Mouse (Mus musculus): ENCODE measurements at regions not wholly inside any gene's neighbourhood (a gene's known extent, or its start where the extent isn't known, plus 50 kb on each side); places are given as distances from the start of the nearest gene placed in this dataset.

DNA sequence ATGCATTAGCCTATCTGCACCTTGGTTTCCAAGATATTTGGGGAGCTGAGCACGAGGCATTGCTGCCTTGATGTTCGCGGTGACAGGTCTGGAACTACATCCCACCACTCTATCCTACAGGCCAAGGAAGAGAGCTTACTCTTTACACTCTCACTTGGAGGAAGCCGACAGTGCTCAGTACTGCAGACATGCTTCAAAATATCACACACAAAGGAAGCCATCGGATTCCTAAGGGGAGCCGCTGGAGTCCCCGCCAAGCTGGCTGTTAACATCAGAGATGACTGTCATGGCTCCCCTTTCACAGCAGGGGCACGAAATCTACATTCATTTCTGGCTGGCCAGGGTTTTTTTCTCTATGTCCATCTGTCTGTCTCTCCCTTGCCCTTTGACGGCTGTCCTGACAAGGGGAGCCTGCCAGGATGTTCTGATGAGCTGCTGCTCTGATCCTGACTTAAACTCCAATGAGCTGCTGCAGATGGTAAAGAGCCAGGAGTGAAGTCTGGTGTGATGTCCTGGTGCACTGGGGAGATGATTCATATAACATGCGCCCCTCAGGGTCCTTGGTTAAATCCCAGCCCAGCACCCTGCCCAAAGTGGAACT is 425.6 kb downstream of the Ccdc171 start:
- TF ChIP-seq GATA1 (IDR thresholded peaks at IDR 0.05; ENCODE audit: low read length) (no peak), TAL1 (IDR thresholded peaks at IDR 0.05; ENCODE audit: low read length) (no peak)
- no peaks in the 10 kb centered on the region for H3K9me3 ChIP-seq (ENCODE audit: control insufficient read depth, low read length)
- H3K36me3 ChIP-seq (ENCODE audit: control insufficient read depth) = no peaks in the 10 kb centered on the region
- H3K27me3 ChIP-seq (ENCODE audit: control insufficient read depth) = no peaks in the 10 kb centered on the region
- H3K4me3 ChIP-seq (replicated peaks) = no peak overlapping the region
- H3K4me1 ChIP-seq (ENCODE audit: control insufficient read depth) = no peaks in the 10 kb centered on the region

DNA sequence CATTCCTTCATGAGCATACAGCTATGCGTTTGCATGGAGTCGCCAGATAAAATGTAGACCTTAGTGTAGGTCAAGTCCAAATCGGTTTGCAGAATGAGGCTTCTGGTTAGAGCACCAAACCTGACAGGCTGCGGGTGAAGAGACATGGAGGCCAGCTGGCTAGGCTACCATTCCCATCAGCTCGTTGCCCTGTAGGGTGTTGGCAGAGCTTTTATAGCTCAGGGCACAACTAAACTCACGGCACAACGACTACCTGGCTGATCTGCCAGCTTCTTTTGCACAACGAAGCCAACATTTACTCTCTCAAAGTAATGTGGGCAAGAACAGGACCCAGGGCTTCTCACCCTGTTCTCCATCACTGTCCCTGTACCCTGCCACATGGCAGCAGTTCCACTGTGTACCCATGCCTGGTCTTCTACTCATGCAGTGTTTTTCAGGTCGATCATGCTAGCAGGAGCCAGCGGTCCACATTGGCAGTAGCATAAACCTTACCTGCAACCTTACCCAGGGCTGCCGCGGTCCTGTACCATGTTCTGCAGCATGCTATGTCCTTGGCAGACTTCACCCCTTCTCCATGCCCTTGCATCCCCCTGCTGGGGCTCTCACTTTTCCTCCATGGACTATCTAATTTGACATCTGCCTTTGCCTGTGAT is 431.0 kb downstream of the Ccdc171 start:
- Histone ChIP-seq H3K36me3 (ENCODE audit: control insufficient read depth) (no peaks in the 10 kb centered on the region), H3K4me1 (ENCODE audit: control insufficient read depth) (no peaks in the 10 kb centered on the region), H3K9me3 (ENCODE audit: control insufficient read depth, low read length) (no peaks in the 10 kb centered on the region; the same call in 1 of the 2 replicates), H3K27me3 (ENCODE audit: control insufficient read depth) (no peaks in the 10 kb centered on the region), H3K4me3 (replicated peaks) (no peak overlapping the region)
- no peak for TF ChIP-seq GATA1 (IDR thresholded peaks at IDR 0.05; ENCODE audit: low read length)
- no peak for TF ChIP-seq TAL1 (IDR thresholded peaks at IDR 0.05; ENCODE audit: low read length)

DNA sequence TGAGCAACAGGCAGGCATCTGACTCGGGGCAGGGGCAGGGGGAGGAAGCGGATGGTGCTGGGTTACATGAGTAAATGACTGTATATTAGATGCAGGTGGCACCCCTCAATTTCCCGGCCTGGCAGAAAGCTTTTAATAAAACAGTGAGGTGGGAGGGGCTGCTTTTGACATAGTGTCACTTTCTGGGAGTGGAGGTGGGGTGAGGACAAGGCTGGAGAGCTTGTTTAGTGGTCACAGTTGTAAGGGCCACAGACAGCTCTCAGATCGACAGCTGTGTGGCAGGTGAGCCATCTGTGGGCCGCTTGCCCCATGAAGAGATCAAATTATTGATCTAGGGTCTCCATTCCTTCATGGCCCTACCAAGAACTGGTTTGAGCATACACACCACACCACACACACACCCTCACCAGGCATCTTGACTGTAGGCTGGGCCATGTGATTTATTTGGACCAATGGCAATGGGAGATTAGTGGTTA is 431.9 kb downstream of the Ccdc171 start:
- no peaks in the 10 kb centered on the region for H3K27me3 ChIP-seq (ENCODE audit: control insufficient read depth)
- TF ChIP-seq GATA1 (IDR thresholded peaks at IDR 0.05; ENCODE audit: low read length) = no peak
- no peak for TF ChIP-seq TAL1 (IDR thresholded peaks at IDR 0.05; ENCODE audit: low read length)
- H3K4me3 ChIP-seq (replicated peaks) = no peak overlapping the region
- no peaks in the 10 kb centered on the region for H3K36me3 ChIP-seq (ENCODE audit: control insufficient read depth)
- H3K9me3 ChIP-seq (ENCODE audit: control insufficient read depth, low read length) = no peaks in the 10 kb centered on the region; the same call in 1 of the 2 replicates
- no peaks in the 10 kb centered on the region for H3K4me1 ChIP-seq (ENCODE audit: control insufficient read depth)

DNA sequence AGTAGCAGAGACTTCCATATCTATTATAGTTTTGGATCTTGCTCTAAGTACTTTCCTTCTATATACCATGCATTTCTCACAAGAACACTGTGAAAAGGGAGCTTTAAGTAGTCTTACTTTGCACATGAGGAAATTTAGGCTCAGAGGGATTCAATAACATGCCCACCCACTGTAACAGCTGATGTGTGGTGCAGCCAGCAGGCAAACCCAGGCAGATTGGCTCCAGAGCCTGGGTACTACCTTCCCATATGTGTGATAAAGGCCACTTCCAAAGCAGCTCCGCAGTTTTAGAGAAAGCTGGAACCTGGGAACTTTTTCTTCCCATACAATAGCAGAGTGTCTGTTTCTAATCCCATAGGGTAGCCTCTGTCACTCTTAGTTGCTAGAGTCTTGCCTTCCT is 441.6 kb downstream of the Ccdc171 start:
- Histone ChIP-seq H3K36me3 (ENCODE audit: control insufficient read depth) (no peaks in the 10 kb centered on the region), H3K4me3 (replicated peaks) (no peak overlapping the region), H3K9me3 (ENCODE audit: control insufficient read depth, low read length) (no peaks in the 10 kb centered on the region), H3K27me3 (ENCODE audit: control insufficient read depth) (no peaks in the 10 kb centered on the region), H3K4me1 (ENCODE audit: control insufficient read depth) (no peaks in the 10 kb centered on the region)
- TF ChIP-seq GATA1 (IDR thresholded peaks at IDR 0.05; ENCODE audit: low read length) = no peak
- TF ChIP-seq TAL1 (IDR thresholded peaks at IDR 0.05; ENCODE audit: low read length) = no peak

DNA sequence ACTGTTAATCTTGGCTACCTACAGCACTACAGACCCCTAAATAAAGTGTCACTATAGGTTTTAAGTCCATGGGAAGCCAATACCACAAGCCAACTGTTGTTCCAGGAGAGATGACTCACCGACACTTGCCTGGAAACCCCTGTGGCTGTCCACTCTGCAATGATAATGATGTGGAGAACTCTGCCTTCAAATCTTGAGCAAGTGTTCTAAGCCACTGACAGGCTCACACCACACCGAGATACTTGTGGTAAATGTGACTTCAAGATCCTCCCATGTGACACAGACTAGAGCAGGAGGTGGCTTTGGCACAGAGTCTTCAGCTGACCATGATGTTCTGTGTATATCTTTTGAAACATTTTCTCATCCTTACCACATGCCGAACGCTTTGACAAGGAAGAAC is 447.8 kb downstream of the Ccdc171 start:
- TF ChIP-seq GATA1 (IDR thresholded peaks at IDR 0.05; ENCODE audit: low read length) = no peak
- no peak for TF ChIP-seq TAL1 (IDR thresholded peaks at IDR 0.05; ENCODE audit: low read length)
- no peaks in the 10 kb centered on the region for H3K4me1 ChIP-seq (ENCODE audit: control insufficient read depth)
- H3K4me3 ChIP-seq (replicated peaks) = no peak overlapping the region
- H3K9me3 ChIP-seq (ENCODE audit: control insufficient read depth, low read length) = no peaks in the 10 kb centered on the region
- H3K27me3 ChIP-seq (ENCODE audit: control insufficient read depth) = no peaks in the 10 kb centered on the region
- H3K36me3 ChIP-seq (ENCODE audit: control insufficient read depth) = no peaks in the 10 kb centered on the region

DNA sequence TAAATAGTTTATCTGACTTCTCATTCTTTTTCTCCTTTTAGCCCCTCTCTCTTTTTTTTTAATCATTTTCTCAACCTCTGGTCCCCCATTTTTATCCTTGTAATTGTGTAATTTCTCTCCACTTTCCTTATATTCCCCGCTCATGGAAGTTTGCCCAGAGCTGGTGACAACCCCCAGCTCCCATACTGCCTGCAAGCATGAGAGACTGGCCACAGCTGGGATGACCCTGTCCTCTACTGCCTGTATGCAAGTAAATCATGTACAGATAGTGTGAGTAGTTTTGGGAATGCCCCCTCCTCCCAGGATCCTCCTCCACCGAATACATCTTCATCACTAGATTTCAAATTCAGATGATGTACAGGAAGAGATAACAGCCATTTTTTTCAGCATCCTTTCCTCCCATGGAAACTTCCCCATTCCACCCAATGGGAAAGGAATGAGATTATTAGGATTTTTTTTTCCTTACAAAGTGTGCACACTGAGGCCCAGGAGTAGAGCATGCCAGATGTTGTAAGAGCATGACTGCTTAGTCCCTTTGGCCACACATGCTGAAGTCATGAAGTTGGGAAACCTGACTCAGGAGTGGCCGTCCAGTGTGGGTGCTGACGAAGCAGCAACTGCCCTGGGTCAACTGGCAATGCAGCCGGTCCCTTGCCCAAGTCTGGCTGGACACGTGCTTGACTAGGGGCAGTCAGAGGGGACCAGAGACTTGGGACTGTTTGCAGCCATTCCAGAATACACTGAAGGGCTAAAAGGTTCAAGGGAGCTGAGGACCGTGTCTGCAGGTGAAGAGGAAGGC is 449.1 kb downstream of the Ccdc171 start:
- Histone ChIP-seq H3K27me3 (ENCODE audit: control insufficient read depth) (no peaks in the 10 kb centered on the region), H3K36me3 (ENCODE audit: control insufficient read depth) (no peaks in the 10 kb centered on the region), H3K9me3 (ENCODE audit: control insufficient read depth, low read length) (no peaks in the 10 kb centered on the region), H3K4me1 (ENCODE audit: control insufficient read depth) (no peaks in the 10 kb centered on the region), H3K4me3 (replicated peaks) (no peak overlapping the region)
- no peak for TF ChIP-seq GATA1 (IDR thresholded peaks at IDR 0.05; ENCODE audit: low read length)

DNA sequence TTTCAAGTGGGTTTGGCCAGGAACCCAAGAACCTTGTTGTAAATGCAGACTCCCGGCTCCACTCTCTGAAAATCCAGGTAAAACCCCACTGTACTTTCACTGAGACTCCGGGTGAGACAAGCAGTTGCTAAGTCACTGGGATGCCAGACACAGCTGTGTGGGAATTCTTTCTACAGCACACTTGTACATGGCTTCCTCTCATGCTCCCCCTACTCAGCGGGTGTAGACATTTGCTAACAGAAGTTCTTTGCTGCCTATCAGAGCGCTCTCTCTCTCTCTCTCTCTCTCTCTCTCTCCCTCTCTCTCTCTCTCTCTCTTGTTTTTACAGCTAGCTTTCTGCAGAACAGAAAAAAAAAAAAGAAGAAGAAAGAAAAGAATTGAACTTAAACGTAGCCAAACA is 450.2 kb downstream of the Ccdc171 start:
- no peaks in the 10 kb centered on the region for H3K4me1 ChIP-seq (ENCODE audit: control insufficient read depth)

DNA sequence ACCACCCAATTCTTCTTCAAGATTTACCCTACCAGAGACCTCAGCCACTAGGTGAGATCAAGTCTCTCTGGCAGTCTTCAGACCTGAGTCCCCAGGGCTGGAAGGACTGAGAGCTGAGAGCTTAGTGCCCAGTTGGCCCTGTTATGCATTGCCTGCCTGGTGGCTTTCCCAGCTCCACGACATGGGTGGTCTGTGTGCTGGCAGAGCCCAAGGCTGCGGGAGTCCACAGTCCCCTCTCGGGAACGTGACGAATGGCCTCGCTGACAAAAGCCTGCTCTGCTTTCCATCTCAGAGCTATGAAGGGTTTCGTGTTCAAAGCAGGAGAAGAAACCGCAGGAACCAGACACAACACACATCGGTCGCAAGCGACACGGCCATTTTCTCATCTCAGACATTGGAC is 450.7 kb downstream of the Ccdc171 start:
- no peak overlapping the region for H3K4me3 ChIP-seq (replicated peaks)
- no peaks in the 10 kb centered on the region for H3K36me3 ChIP-seq (ENCODE audit: control insufficient read depth)
- TF ChIP-seq GATA1 (IDR thresholded peaks at IDR 0.05; ENCODE audit: low read length) = no peak
- H3K4me1 ChIP-seq (ENCODE audit: control insufficient read depth) = no peaks in the 10 kb centered on the region
- no peaks in the 10 kb centered on the region for H3K9me3 ChIP-seq (ENCODE audit: control insufficient read depth, low read length)
- H3K27me3 ChIP-seq (ENCODE audit: control insufficient read depth) = no peaks in the 10 kb centered on the region

More for the DNA sequence above, 450.2 kb downstream of the Ccdc171 start:
- Histone ChIP-seq H3K36me3 (ENCODE audit: control insufficient read depth) (no peaks in the 10 kb centered on the region), H3K9me3 (ENCODE audit: control insufficient read depth, low read length) (no peaks in the 10 kb centered on the region), H3K27me3 (ENCODE audit: control insufficient read depth) (no peaks in the 10 kb centered on the region), H3K4me3 (replicated peaks) (no peak overlapping the region)
- TF ChIP-seq GATA1 (IDR thresholded peaks at IDR 0.05; ENCODE audit: low read length) (no peak), TAL1 (IDR thresholded peaks at IDR 0.05; ENCODE audit: low read length) (no peak)

DNA sequence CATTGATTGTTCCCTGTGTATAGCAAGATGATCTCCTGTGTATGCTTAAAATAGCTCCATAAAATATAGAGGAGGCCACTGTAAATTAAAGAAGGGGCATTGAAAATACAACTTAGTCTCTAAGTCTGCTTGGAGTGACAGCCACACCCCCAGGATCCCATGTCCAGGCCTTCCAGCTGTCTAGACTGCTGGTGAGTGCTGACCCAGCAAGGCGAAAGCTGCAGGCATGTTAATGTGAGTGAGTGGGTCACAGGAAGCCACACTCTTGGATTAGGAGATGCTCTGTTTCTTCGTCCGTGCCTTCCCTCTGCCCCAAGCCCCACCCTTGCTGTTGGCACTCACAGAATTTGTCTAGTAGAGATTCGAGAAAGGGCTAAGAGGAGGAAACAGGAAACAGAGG is 453.7 kb downstream of the Ccdc171 start:
- no peaks in the 10 kb centered on the region for H3K4me1 ChIP-seq (ENCODE audit: control insufficient read depth)
- no peaks in the 10 kb centered on the region for H3K27me3 ChIP-seq (ENCODE audit: control insufficient read depth)
- H3K9me3 ChIP-seq (ENCODE audit: control insufficient read depth, low read length) = peaks cover 6% of the 10 kb centered on the region; the same call in 1 of the 2 replicates
- H3K36me3 ChIP-seq (ENCODE audit: control insufficient read depth) = no peaks in the 10 kb centered on the region
- TF ChIP-seq GATA1 (IDR thresholded peaks at IDR 0.05; ENCODE audit: low read length) (no peak), TAL1 (IDR thresholded peaks at IDR 0.05; ENCODE audit: low read length) (no peak)
- H3K4me3 ChIP-seq (replicated peaks) = no peak overlapping the region
